Mouse (Mus musculus) liver, embryonic 18 days (tissue): Measurements from ENCODE around the gene Mafb. TPM values are rescaled to one million over a fixed set of nuclear protein-coding genes. Genes with fewer than 3 reads are reported as not detected.

Source experiments
- polyA plus RNA-seq: library from polyadenylated mRNA; depleted of rRNA; stranded (reverse); fragments of >200 nt; gene quantifications from 2 replicates; pipeline ENCODE4 v1.2.3, GENCODE M21; 2012; rRNA removed

Mafb gene
- polyA plus RNA-seq: 2.8 and 4.2 TPM in 2 replicates

GRCm38 (mm10) chr2:160366980-160367338, at the start of gene Mafb:
TSS of gene Mafb (minus strand) at chr2:160367065.

GRCm38 (mm10) chr2:160334111-160334661, 32.7 kb downstream of the Mafb start, which contains the start of gene Gm826:
TSS of gene Gm826 (minus strand) at chr2:160334162.

Other genes with a start within 250 kb of the Mafb start
- gene Gm826, start 32.9 kb downstream of the Mafb start, polyA plus RNA-seq: 0.86 and 1.7 TPM in 2 replicates